Mouse (Mus musculus): ENCODE measurements at regions not wholly inside any gene's neighbourhood (a gene's known extent, or its start where the extent isn't known, plus 50 kb on each side); places are given as distances from the start of the nearest gene placed in this dataset.

DNA sequence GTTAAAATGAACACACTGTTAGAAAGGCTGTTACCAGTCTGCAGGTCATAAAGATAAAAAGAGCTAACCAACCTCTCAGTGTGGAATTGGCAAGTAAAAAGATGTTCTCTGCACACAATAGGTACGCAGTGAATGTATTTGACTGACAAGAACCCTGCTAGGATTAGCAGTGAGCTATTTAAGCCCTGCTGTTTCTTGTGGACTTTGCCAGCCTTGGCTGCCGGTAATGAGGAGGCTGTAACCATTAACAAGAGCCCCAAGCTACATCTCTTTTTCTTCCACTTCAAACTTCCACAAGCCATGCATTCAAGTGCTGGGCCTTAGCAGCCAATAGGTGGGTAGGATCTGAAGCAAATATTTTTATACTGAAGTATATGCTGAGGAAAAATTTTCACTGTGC lies 717.5 kb downstream of the Cypt12 start:
- Histone ChIP-seq H3K9me3 (ENCODE audit: control insufficient read depth, low read length) (no peaks in the 10 kb centered on the region), H3K4me2 (replicated peaks; ENCODE audit: low read depth, low read length) (no peak overlapping the region), H3K27me3 (ENCODE audit: control insufficient read depth, insufficient read depth, low read length) (no peaks in the 10 kb centered on the region), H3K27ac (ENCODE audit: low read depth, low read length) (no peak overlapping the region), H3K9ac (ENCODE audit: low read depth, low read length) (no peak overlapping the region), H3K4me3 (ENCODE audit: low read depth, low read length) (no peak overlapping the region), H3K4me1 (replicated peaks; ENCODE audit: control insufficient read depth, insufficient read depth, low read length) (no peaks in the 10 kb centered on the region), H3K36me3 (ENCODE audit: control insufficient read depth, insufficient read depth, low read length) (no peaks in the 10 kb centered on the region)
- no peak for DNase-seq (ENCODE audit: low spot score)
- ATAC-seq (ENCODE audit: low FRiP score): no peak
- WGBS: 24% methylated on average over 2 of the region's 2 CpGs

DNA sequence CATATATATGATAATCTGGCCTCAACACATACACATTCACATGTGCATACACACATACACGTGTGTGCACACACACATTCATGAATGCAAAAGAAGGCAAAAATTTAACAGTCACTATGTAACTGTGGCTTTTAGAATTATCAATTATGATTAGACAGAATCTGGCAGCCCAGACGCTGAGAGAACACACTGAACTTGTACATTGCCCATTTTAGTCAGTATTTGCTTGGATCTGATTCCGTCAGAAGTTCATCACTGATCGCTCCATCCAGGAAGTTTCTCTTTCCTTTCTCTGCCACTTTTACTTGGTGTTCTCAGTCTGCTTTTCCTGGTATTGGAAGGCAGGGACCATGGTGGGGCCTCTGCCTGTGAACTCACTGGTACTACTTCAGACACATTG lies 719.5 kb downstream of the Cypt12 start:
- H3K27ac ChIP-seq (ENCODE audit: low read depth, low read length): no peak overlapping the region
- WGBS: 94% methylated on average over 4 of the region's 4 CpGs
- H3K36me3 ChIP-seq (ENCODE audit: control insufficient read depth, insufficient read depth, low read length): no peaks in the 10 kb centered on the region
- no peaks in the 10 kb centered on the region for H3K9me3 ChIP-seq (ENCODE audit: control insufficient read depth, low read length)
- no peak overlapping the region for H3K4me2 ChIP-seq (replicated peaks; ENCODE audit: low read depth, low read length)
- ATAC-seq (ENCODE audit: low FRiP score) (no peak), DNase-seq (ENCODE audit: low spot score) (no peak)
- no peak overlapping the region for H3K4me3 ChIP-seq (ENCODE audit: low read depth, low read length)
- H3K27me3 ChIP-seq (ENCODE audit: control insufficient read depth, insufficient read depth, low read length): no peaks in the 10 kb centered on the region
- no peak overlapping the region for H3K9ac ChIP-seq (ENCODE audit: low read depth, low read length)
- no peaks in the 10 kb centered on the region for H3K4me1 ChIP-seq (replicated peaks; ENCODE audit: control insufficient read depth, insufficient read depth, low read length)

DNA sequence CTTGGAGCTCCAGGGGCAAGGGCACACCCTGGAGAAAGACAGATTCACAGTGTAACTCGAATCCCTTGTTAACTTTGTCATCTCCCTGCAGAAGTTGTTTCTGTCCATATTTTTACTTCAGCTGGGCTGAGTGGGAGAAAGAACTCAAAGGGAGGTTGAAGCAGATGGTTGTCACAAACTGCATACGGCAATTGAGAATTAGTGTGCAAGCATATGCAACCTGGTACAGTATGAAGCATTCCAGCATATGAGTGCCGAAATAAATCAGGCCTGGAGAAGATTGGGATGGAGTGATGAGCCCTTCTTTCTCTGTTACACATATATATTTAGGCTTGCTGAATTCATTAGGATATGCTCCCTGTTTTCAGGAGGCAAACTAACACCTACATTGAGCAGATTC lies 720.7 kb downstream of the Cypt12 start:
- Histone ChIP-seq H3K4me1 (replicated peaks; ENCODE audit: control insufficient read depth, insufficient read depth, low read length) (no peaks in the 10 kb centered on the region), H3K4me3 (ENCODE audit: low read depth, low read length) (no peak overlapping the region), H3K4me2 (replicated peaks; ENCODE audit: low read depth, low read length) (no peak overlapping the region), H3K27ac (ENCODE audit: low read depth, low read length) (no peak overlapping the region), H3K27me3 (ENCODE audit: control insufficient read depth, insufficient read depth, low read length) (no peaks in the 10 kb centered on the region), H3K9me3 (ENCODE audit: control insufficient read depth, low read length) (no peaks in the 10 kb centered on the region), H3K36me3 (ENCODE audit: control insufficient read depth, insufficient read depth, low read length) (no peaks in the 10 kb centered on the region), H3K9ac (ENCODE audit: low read depth, low read length) (no peak overlapping the region)
- DNase-seq (ENCODE audit: low spot score) (no peak), ATAC-seq (ENCODE audit: low FRiP score) (no peak)
- WGBS: 83% methylated on average over 3 of the region's 3 CpGs

DNA sequence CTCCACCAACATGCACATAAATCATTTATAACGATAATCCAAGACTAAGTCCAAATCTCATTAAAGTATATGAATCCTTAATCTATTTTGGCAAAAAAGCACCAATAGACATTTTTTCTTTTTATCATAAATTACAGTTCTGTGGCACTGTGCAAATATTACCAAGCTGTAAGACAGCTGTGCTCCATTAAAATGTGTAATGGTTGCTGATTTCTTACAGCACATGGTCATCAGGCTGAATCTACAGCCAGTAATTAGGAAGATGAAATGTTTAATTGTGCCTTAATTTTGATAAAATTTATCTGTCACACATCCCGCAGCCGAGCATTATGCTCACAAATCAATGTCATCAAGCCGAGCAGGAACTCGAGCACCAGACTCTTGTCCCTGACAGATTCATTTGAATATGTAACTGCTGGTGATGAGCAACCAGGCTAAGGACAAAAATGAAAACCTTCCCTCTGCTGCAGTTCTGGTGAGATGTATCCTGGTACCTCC lies 722.0 kb downstream of the Cypt12 start:
- Histone ChIP-seq H3K9me3 (ENCODE audit: control insufficient read depth, low read length) (no peaks in the 10 kb centered on the region), H3K4me1 (replicated peaks; ENCODE audit: control insufficient read depth, insufficient read depth, low read length) (no peaks in the 10 kb centered on the region), H3K36me3 (ENCODE audit: control insufficient read depth, insufficient read depth, low read length) (no peaks in the 10 kb centered on the region), H3K27me3 (ENCODE audit: control insufficient read depth, insufficient read depth, low read length) (no peaks in the 10 kb centered on the region), H3K9ac (ENCODE audit: low read depth, low read length) (no peak overlapping the region), H3K4me2 (replicated peaks; ENCODE audit: low read depth, low read length) (no peak overlapping the region), H3K27ac (ENCODE audit: low read depth, low read length) (no peak overlapping the region), H3K4me3 (ENCODE audit: low read depth, low read length) (no peak overlapping the region)
- DNase-seq (ENCODE audit: low spot score): no peak
- no peak for ATAC-seq (ENCODE audit: low FRiP score)
- WGBS: 77% methylated on average over 5 of the region's 5 CpGs

DNA sequence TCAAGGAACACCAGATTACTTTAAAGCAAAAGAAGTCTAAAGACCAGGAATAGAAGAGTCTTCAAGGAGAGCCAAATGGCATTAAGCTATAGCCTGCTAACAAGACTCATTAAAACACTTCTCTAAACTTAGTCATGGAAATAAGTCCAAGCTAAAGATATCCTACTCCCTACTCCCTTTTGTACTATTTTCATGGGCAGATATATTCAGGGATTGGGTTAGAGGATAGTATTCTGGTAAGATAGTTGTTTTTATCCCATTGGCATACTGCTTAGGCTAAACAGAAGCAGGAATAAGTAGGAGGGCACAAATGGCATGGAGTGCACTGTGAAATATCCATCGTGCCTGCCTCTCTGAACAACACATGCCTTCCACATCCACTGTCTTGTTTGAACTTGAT lies 723.5 kb downstream of the Cypt12 start:
- Histone ChIP-seq H3K36me3 (ENCODE audit: control insufficient read depth, insufficient read depth, low read length) (no peaks in the 10 kb centered on the region), H3K4me1 (replicated peaks; ENCODE audit: control insufficient read depth, insufficient read depth, low read length) (no peaks in the 10 kb centered on the region), H3K27ac (ENCODE audit: low read depth, low read length) (no peak overlapping the region), H3K27me3 (ENCODE audit: control insufficient read depth, insufficient read depth, low read length) (no peaks in the 10 kb centered on the region), H3K4me2 (replicated peaks; ENCODE audit: low read depth, low read length) (no peak overlapping the region), H3K4me3 (ENCODE audit: low read depth, low read length) (no peak overlapping the region), H3K9me3 (ENCODE audit: control insufficient read depth, low read length) (no peaks in the 10 kb centered on the region), H3K9ac (ENCODE audit: low read depth, low read length) (no peak overlapping the region)
- DNase-seq (ENCODE audit: low spot score) (no peak), ATAC-seq (ENCODE audit: low FRiP score) (no peak)
- 95% methylated on average over 1 of the region's 1 CpGs for WGBS

DNA sequence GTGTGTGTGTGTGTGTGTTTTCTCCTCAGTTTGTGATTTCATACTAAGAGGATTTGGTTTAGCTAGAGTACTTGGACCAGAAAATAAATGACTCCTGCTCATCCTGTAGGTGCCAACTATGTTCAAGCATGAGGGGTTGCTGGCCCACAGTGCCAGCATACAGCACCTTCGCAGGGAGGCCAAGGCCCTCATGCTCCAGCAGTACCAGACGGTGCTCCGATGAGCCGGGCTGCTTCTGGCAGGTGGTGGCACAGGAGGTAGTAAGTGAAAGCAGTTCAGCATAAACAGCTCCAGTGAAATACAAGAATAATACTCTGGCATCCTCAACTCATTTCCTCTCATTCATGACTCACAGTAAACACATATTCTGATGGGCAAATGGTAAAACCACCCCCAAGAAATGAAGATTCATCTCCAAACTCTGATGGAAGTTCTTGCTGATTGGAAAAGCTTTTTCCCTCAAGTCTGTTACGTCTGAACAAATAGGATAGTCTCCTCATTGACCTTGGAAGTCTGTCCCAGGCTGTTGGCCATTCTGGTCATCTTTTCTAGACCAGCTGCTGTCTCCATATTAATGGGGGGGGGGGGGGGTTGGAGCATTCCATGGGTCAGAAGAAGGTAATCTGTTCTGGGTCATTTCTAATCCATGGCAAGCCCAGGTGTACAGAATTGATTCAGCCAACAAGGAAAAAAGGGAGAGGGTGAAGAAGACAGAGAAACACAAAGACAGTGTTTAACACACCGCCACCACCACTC lies 735.3 kb downstream of the Cypt12 start:
- H3K27me3 ChIP-seq (ENCODE audit: control insufficient read depth, insufficient read depth, low read length): no peaks in the 10 kb centered on the region
- H3K4me3 ChIP-seq (ENCODE audit: low read depth, low read length): no peak overlapping the region
- no peak for DNase-seq (ENCODE audit: low spot score)
- no peak overlapping the region for H3K4me2 ChIP-seq (replicated peaks; ENCODE audit: low read depth, low read length)
- no peaks in the 10 kb centered on the region for H3K4me1 ChIP-seq (replicated peaks; ENCODE audit: control insufficient read depth, insufficient read depth, low read length)
- ATAC-seq (ENCODE audit: low FRiP score): no peak
- no peak overlapping the region for H3K9ac ChIP-seq (ENCODE audit: low read depth, low read length)
- H3K9me3 ChIP-seq (ENCODE audit: control insufficient read depth, low read length): no peaks in the 10 kb centered on the region
- 86% methylated on average over 6 of the region's 6 CpGs for WGBS
- H3K36me3 ChIP-seq (ENCODE audit: control insufficient read depth, insufficient read depth, low read length): no peaks in the 10 kb centered on the region
- H3K27ac ChIP-seq (ENCODE audit: low read depth, low read length): no peak overlapping the region

DNA sequence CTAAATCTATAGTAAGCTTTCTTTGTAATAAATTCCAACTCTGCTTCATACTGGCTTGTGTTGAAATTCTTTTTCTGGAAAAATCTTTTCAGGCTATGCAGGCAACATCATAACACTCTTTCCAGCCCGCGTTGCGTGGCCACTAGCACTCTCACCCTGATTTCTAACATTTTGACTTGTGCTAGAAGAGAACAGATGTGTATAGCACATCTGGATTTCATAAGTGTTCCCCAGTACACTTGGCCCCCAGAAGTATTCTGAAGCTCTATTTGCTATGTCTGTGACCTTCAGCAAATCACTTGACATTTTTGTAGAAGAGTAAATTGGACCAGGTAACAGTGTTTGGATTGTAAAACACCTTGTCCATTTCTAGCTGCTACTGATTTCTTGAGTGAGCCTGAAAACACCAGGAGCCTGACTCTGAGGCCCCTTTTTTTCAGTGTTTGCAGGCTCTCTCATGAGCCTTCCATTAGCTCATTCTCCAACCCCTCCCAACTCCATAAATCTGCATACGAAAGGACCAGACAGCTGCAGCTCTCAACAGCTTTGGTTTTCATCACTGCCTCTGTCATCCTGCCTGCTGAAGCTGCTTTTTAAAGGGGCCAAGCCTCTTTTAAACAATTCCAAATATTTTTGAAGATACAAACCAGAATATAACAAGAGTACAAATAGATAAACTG lies 747.0 kb downstream of the Cypt12 start:
- DNase-seq (ENCODE audit: low spot score) (peak; percentile 47), ATAC-seq (ENCODE audit: low FRiP score) (peak; percentile 83)
- Histone ChIP-seq H3K4me2 (replicated peaks; ENCODE audit: low read depth, low read length) (no peak overlapping the region), H3K27me3 (ENCODE audit: control insufficient read depth, insufficient read depth, low read length) (no peaks in the 10 kb centered on the region), H3K36me3 (ENCODE audit: control insufficient read depth, insufficient read depth, low read length) (no peaks in the 10 kb centered on the region), H3K9me3 (ENCODE audit: control insufficient read depth, low read length) (no peaks in the 10 kb centered on the region), H3K27ac (ENCODE audit: low read depth, low read length) (no peak overlapping the region), H3K9ac (ENCODE audit: low read depth, low read length) (no peak overlapping the region), H3K4me1 (replicated peaks; ENCODE audit: control insufficient read depth, insufficient read depth, low read length) (no peaks in the 10 kb centered on the region), H3K4me3 (ENCODE audit: low read depth, low read length) (no peak overlapping the region)
- 54% methylated on average over 4 of the region's 4 CpGs for WGBS

DNA sequence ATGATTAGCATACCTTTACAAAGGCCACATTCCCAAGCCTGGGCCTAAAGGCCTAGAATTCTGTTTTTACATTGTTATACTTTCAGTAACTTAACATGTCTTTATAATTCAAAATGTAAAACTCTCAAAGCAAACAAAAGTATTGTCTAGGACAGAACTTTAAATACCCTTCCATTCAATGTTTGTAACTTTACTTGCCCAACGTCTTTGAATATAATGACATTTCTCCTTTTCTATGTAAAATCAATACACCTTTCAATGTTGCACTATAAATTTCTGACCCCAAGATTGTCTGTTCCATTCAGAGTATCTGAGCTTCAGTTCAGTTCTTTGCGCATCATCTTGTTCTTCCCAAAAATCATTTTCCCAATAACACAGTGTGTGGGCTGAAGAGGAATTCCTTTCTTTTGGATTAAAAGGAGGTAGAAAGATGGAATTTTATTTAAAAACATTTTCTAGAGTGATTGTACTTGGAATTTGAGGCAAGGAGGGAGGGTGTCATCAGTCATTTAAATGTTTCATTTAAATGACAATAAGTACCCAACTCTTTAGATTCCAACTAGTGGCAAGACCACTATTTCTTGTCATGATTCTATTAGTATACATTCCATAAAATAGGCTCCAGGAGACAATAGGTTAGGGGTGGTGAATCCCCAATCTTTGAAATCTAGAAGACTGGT lies 748.9 kb downstream of the Cypt12 start:
- 90% methylated on average over 2 of the region's 2 CpGs for WGBS
- no peak overlapping the region for H3K27ac ChIP-seq (ENCODE audit: low read depth, low read length)
- H3K4me3 ChIP-seq (ENCODE audit: low read depth, low read length): no peak overlapping the region
- DNase-seq (ENCODE audit: low spot score) (no peak), ATAC-seq (ENCODE audit: low FRiP score) (no peak)
- no peaks in the 10 kb centered on the region for H3K4me1 ChIP-seq (replicated peaks; ENCODE audit: control insufficient read depth, insufficient read depth, low read length)
- H3K9ac ChIP-seq (ENCODE audit: low read depth, low read length): no peak overlapping the region
- no peaks in the 10 kb centered on the region for H3K27me3 ChIP-seq (ENCODE audit: control insufficient read depth, insufficient read depth, low read length)
- no peaks in the 10 kb centered on the region for H3K9me3 ChIP-seq (ENCODE audit: control insufficient read depth, low read length)
- H3K4me2 ChIP-seq (replicated peaks; ENCODE audit: low read depth, low read length): no peak overlapping the region
- no peaks in the 10 kb centered on the region for H3K36me3 ChIP-seq (ENCODE audit: control insufficient read depth, insufficient read depth, low read length)

All from hindbrain, embryonic 11.5 days (tissue).